Mouse (Mus musculus): Measurements from ENCODE around the gene Olfr1175-ps. TPM values are rescaled to one million over a fixed set of nuclear protein-coding genes. Genes with fewer than 3 reads are reported as not detected.

Olfr1175-ps gene
- not detected in 2 replicates for polyA plus RNA-seq (2014; fragmentation: Nextera tagmentation; extraction: Ambion mirVana)

DNA sequence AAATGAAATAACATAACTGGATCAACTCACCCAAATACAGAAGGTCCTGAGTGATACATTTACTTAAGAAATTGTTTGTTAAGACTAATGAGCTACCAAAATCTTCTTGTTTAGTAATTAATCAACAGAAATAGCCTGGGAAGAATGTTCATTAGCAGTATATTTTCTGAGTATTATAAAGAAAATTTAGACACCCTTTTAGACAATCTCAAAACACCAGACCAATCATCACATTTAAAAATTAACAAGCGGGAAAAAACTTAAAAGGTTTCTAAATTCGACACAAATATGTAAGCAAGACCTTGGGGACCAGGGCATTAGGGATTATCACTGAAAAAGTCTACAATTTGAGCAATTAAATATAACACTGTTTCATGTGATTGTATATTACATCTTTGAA lies at the start of gene Olfr1175-ps:
Olfr1175-ps (minus strand) TSS at position 101 of the 400 bp plus-strand sequence.
- 72% methylated on average over 2 of the region's 2 CpGs for WGBS (ENCODE audit: insufficient replicate concordance)
- Histone ChIP-seq H3K9me3 (replicated peaks; ENCODE audit: control insufficient read depth, low read length) (no peaks in the 10 kb centered on the region), H3K27ac (ENCODE audit: low read depth, low read length) (no peak within 1 kb of the TSS), H3K4me3 (ENCODE audit: low read depth, low read length) (no peak within 1 kb of the TSS), H3K4me1 (ENCODE audit: control insufficient read depth, insufficient read depth, low read length) (no peaks in the 10 kb centered on the region), H3K4me2 (no peak within 1 kb of the TSS), H3K27me3 (ENCODE audit: control insufficient read depth, insufficient read depth, low read length) (no peaks in the 10 kb centered on the region), H3K9ac (ENCODE audit: low read depth, low read length) (no peak within 1 kb of the TSS), H3K36me3 (ENCODE audit: control insufficient read depth, insufficient read depth, low read length) (no peaks in the 10 kb centered on the region)
- no peak for ATAC-seq (replicated peaks; ENCODE audit: insufficient number of reproducible peaks, low FRiP score, low TSS enrichment)

DNA sequence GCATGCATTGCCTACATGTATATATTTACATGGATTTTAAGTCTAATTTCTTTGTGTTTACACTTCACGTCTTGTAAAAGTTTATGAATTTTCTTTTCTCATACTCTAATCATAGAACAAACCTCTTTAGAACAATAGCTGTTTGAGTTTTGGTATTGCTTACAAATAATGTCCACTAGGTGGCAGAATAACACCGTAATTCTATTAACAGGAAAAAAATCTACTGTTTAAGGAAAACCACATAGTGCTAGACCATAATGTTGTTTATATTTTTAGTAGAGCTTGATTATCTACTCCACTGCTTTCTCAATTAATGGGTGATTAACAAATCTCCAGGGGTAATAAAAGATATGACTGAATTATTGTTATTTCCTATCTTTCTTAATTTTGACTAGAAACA lies 29.3 kb upstream of the Olfr1175-ps start:
- Histone ChIP-seq H3K36me3 (ENCODE audit: control insufficient read depth, insufficient read depth, low read length) (no peaks in the 10 kb centered on the region), H3K4me2 (no peak overlapping the region), H3K4me1 (ENCODE audit: control insufficient read depth, insufficient read depth, low read length) (no peaks in the 10 kb centered on the region), H3K27ac (ENCODE audit: low read depth, low read length) (no peak overlapping the region), H3K4me3 (ENCODE audit: low read depth, low read length) (no peak overlapping the region), H3K9me3 (replicated peaks; ENCODE audit: control insufficient read depth, low read length) (no peaks in the 10 kb centered on the region), H3K27me3 (ENCODE audit: control insufficient read depth, insufficient read depth, low read length) (no peaks in the 10 kb centered on the region), H3K9ac (ENCODE audit: low read depth, low read length) (no peak overlapping the region)
- WGBS (ENCODE audit: insufficient replicate concordance), result 4% methylated on average over 2 of the region's 2 CpGs
- ATAC-seq (replicated peaks; ENCODE audit: insufficient number of reproducible peaks, low FRiP score, low TSS enrichment), result no peak

DNA sequence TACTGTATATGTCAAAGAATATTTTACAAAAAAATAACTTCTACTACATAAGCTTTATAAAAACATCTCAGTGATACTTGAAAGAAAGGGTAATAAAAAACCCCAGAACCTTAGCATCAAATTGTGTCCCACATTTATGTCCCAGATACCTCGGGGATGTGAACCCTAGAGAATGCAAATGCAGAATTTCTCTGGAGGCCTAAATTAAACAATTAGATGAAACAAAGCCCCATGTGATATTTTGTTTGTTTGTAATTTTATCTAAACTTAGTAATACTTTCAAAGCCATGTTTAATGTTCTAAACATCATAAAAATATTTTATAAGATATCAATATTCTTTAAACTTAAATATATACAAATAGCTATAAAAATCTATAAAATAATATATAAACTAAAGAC lies 19.4 kb upstream of the Olfr1175-ps start, which contains the start of gene Olfr1177-ps:
Olfr1177-ps (minus strand) TSS at position 101 of the 400 bp plus-strand sequence.
- no peak for ATAC-seq (replicated peaks; ENCODE audit: insufficient number of reproducible peaks, low FRiP score, low TSS enrichment)
- no peak within 1 kb of the TSS for H3K4me3 ChIP-seq (ENCODE audit: low read depth, low read length)
- WGBS (ENCODE audit: insufficient replicate concordance), result 79% methylated on average over 1 of the region's 1 CpGs
- H3K27ac ChIP-seq (ENCODE audit: low read depth, low read length), result no peak within 1 kb of the TSS
- no peak within 1 kb of the TSS for H3K4me2 ChIP-seq
- no peak within 1 kb of the TSS for H3K9ac ChIP-seq (ENCODE audit: low read depth, low read length)
- H3K4me1 ChIP-seq (ENCODE audit: control insufficient read depth, insufficient read depth, low read length), result no peaks in the 10 kb centered on the region
- H3K27me3 ChIP-seq (ENCODE audit: control insufficient read depth, insufficient read depth, low read length), result no peaks in the 10 kb centered on the region
- no peaks in the 10 kb centered on the region for H3K9me3 ChIP-seq (replicated peaks; ENCODE audit: control insufficient read depth, low read length)
- H3K36me3 ChIP-seq (ENCODE audit: control insufficient read depth, insufficient read depth, low read length), result no peaks in the 10 kb centered on the region

DNA sequence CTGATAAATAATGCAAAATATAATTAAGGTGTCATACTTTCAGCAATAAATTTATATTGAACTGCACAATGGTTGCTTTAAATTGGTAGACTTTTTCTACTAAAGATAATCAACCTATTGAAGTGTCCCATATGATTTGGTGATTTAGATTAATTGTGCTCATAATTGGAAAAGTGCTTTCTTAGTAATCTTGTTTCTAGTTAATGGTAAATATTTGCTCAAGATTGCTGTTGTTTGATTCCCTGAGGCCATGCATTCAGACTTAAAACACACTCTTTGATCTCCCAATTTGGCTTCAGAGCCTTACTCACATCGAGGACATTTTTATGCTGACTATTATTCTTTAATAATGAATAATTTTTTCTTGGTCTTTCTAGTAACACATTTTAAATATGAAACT lies 9.4 kb upstream of the Olfr1175-ps start, which contains the start of gene Olfr1176:
Olfr1176 (plus strand) TSS at position 301 of the 400 bp plus-strand sequence.
- Histone ChIP-seq H3K4me1 (ENCODE audit: control insufficient read depth, insufficient read depth, low read length) (no peaks in the 10 kb centered on the region), H3K27me3 (ENCODE audit: control insufficient read depth, insufficient read depth, low read length) (no peaks in the 10 kb centered on the region), H3K27ac (ENCODE audit: low read depth, low read length) (no peak within 1 kb of the TSS), H3K9ac (ENCODE audit: low read depth, low read length) (no peak within 1 kb of the TSS), H3K9me3 (replicated peaks; ENCODE audit: control insufficient read depth, low read length) (no peaks in the 10 kb centered on the region), H3K4me2 (no peak within 1 kb of the TSS), H3K36me3 (ENCODE audit: control insufficient read depth, insufficient read depth, low read length) (no peaks in the 10 kb centered on the region), H3K4me3 (ENCODE audit: low read depth, low read length) (no peak within 1 kb of the TSS)
- 70% methylated on average over 1 of the region's 1 CpGs for WGBS (ENCODE audit: insufficient replicate concordance)
- no peak for ATAC-seq (replicated peaks; ENCODE audit: insufficient number of reproducible peaks, low FRiP score, low TSS enrichment)

DNA sequence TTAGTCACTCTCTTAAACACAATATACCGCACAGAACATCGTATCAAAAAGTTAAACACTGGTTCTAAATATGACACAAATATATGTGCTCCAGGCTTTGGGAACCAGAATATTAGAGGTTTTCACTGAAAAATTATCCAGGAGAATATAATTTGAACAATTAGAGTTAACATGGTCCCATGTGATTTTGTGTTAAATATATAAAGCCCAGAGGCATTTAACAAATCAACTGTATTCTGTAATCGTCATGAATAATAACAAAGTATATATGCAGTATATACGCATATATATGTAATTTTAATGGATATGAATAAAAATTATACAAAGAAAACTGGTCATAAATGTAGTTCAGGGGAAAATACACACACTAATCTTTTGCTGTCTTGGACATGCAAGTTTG lies 12.0 kb downstream of the Olfr1175-ps start, which contains the start of gene Olfr1174-ps:
Olfr1174-ps (minus strand) TSS at position 101 of the 400 bp plus-strand sequence.
- no peak within 1 kb of the TSS for H3K9ac ChIP-seq (ENCODE audit: low read depth, low read length)

DNA sequence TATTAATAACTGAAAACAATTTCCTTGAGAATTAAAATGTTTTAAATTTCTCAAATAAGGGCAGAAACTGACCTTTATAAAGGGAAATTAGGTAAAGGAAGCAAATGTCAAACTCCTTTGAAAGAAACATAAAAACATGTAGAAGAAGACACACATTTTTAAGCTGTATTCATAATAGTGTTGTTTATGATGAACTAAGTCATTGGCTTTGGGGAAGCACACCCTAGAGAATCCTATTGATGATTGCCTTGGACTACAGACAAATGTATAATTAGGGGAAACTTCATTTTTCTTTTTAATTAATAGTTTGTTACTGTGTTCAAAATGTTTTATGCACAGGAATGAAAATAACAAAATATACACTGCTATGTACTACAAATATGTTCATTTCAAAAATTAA lies 47.2 kb downstream of the Olfr1175-ps start, which contains the start of gene Olfr1173:
Olfr1173 (minus strand) TSS at position 101 of the 400 bp plus-strand sequence.
- Histone ChIP-seq H3K27me3 (ENCODE audit: control insufficient read depth, insufficient read depth, low read length) (no peaks in the 10 kb centered on the region), H3K4me1 (ENCODE audit: control insufficient read depth, insufficient read depth, low read length) (no peaks in the 10 kb centered on the region), H3K36me3 (ENCODE audit: control insufficient read depth, insufficient read depth, low read length) (no peaks in the 10 kb centered on the region), H3K27ac (ENCODE audit: low read depth, low read length) (no peak within 1 kb of the TSS), H3K4me2 (no peak within 1 kb of the TSS), H3K4me3 (ENCODE audit: low read depth, low read length) (no peak within 1 kb of the TSS), H3K9ac (ENCODE audit: low read depth, low read length) (no peak within 1 kb of the TSS), H3K9me3 (replicated peaks; ENCODE audit: control insufficient read depth, low read length) (no peaks in the 10 kb centered on the region)
- no peak for ATAC-seq (replicated peaks; ENCODE audit: insufficient number of reproducible peaks, low FRiP score, low TSS enrichment)

More for the DNA sequence above, 12.0 kb downstream of the Olfr1175-ps start, which contains the start of gene Olfr1174-ps:
- no peaks in the 10 kb centered on the region for H3K36me3 ChIP-seq (ENCODE audit: control insufficient read depth, insufficient read depth, low read length)
- H3K4me3 ChIP-seq (ENCODE audit: low read depth, low read length), result no peak within 1 kb of the TSS
- H3K27ac ChIP-seq (ENCODE audit: low read depth, low read length), result no peak within 1 kb of the TSS
- no peaks in the 10 kb centered on the region for H3K9me3 ChIP-seq (replicated peaks; ENCODE audit: control insufficient read depth, low read length)
- no peak within 1 kb of the TSS for H3K4me2 ChIP-seq
- 89% methylated on average over 4 of the region's 4 CpGs for WGBS (ENCODE audit: insufficient replicate concordance)
- no peak for ATAC-seq (replicated peaks; ENCODE audit: insufficient number of reproducible peaks, low FRiP score, low TSS enrichment)
- H3K4me1 ChIP-seq (ENCODE audit: control insufficient read depth, insufficient read depth, low read length), result no peaks in the 10 kb centered on the region
- H3K27me3 ChIP-seq (ENCODE audit: control insufficient read depth, insufficient read depth, low read length), result no peaks in the 10 kb centered on the region

Other genes starting within 250 kb of the Olfr1175-ps start
- gene Olfr1164, start 233.2 kb downstream of the Olfr1175-ps start, polyA plus RNA-seq (2014; fragmentation: Nextera tagmentation; extraction: Ambion mirVana), result not detected in 2 replicates
- gene Olfr1166, start 198.9 kb downstream of the Olfr1175-ps start, polyA plus RNA-seq (2014; fragmentation: Nextera tagmentation; extraction: Ambion mirVana), result not detected in 2 replicates
- gene Olfr1167, start 172.0 kb downstream of the Olfr1175-ps start, polyA plus RNA-seq (2014; fragmentation: Nextera tagmentation; extraction: Ambion mirVana), result not detected in 2 replicates
- not detected in 2 replicates for gene Olfr1168, start 145.3 kb downstream of the Olfr1175-ps start, polyA plus RNA-seq (2014; fragmentation: Nextera tagmentation; extraction: Ambion mirVana)
- gene Olfr1170, start 98.9 kb downstream of the Olfr1175-ps start, polyA plus RNA-seq (2014; fragmentation: Nextera tagmentation; extraction: Ambion mirVana), result not detected in 2 replicates
- not detected in 2 replicates for gene Olfr1173, start 47.3 kb downstream of the Olfr1175-ps start, polyA plus RNA-seq (2014; fragmentation: Nextera tagmentation; extraction: Ambion mirVana)
- gene Olfr1174-ps, start 12.1 kb downstream of the Olfr1175-ps start, polyA plus RNA-seq (2014; fragmentation: Nextera tagmentation; extraction: Ambion mirVana), result not detected in 2 replicates
- not detected in 2 replicates for gene Olfr1176, start 9.5 kb upstream of the Olfr1175-ps start, polyA plus RNA-seq (2014; fragmentation: Nextera tagmentation; extraction: Ambion mirVana)
- gene Olfr1177-ps, start 19.3 kb upstream of the Olfr1175-ps start, polyA plus RNA-seq (2014; fragmentation: Nextera tagmentation; extraction: Ambion mirVana), result not detected in 2 replicates
- not detected in 2 replicates for gene Olfr1178, start 59.8 kb upstream of the Olfr1175-ps start, polyA plus RNA-seq (2014; fragmentation: Nextera tagmentation; extraction: Ambion mirVana)
- not detected in 2 replicates for gene Olfr1179, start 79.2 kb upstream of the Olfr1175-ps start, polyA plus RNA-seq (2014; fragmentation: Nextera tagmentation; extraction: Ambion mirVana)
- not detected in 2 replicates for gene Olfr1180, start 91.9 kb upstream of the Olfr1175-ps start, polyA plus RNA-seq (2014; fragmentation: Nextera tagmentation; extraction: Ambion mirVana)
- gene Olfr1181, start 99.0 kb upstream of the Olfr1175-ps start, polyA plus RNA-seq (2014; fragmentation: Nextera tagmentation; extraction: Ambion mirVana), result not detected in 2 replicates
- gene Gm13757, start 121.9 kb upstream of the Olfr1175-ps start, polyA plus RNA-seq (2014; fragmentation: Nextera tagmentation; extraction: Ambion mirVana), result not detected in 2 replicates
- gene Olfr1183, start 127.7 kb upstream of the Olfr1175-ps start, polyA plus RNA-seq (2014; fragmentation: Nextera tagmentation; extraction: Ambion mirVana), result not detected in 2 replicates
- gene Olfr1184, start 156.4 kb upstream of the Olfr1175-ps start, polyA plus RNA-seq (2014; fragmentation: Nextera tagmentation; extraction: Ambion mirVana), result not detected in 2 replicates
- gene Olfr1185-ps1, start 166.1 kb upstream of the Olfr1175-ps start, polyA plus RNA-seq (2014; fragmentation: Nextera tagmentation; extraction: Ambion mirVana), result not detected in 2 replicates
- not detected in 2 replicates for gene Olfr1186, start 191.3 kb upstream of the Olfr1175-ps start, polyA plus RNA-seq (2014; fragmentation: Nextera tagmentation; extraction: Ambion mirVana)
- not detected in 2 replicates for gene Olfr1188, start 229.7 kb upstream of the Olfr1175-ps start, polyA plus RNA-seq (2014; fragmentation: Nextera tagmentation; extraction: Ambion mirVana)

All from heart, embryonic 11.5 days (tissue).